Mouse (Mus musculus) kidney, embryonic 16.5 days (tissue): ENCODE measurements around the gene Gm4756. TPM values are rescaled to one million over a fixed set of nuclear protein-coding genes. Genes with fewer than 3 reads are reported as not detected.
"Not testable (repeated sequence)": the region's sequence is repeated elsewhere in the genome, so short reads cannot be mapped to it uniquely, and the experiment has no call there.

Source experiments
- ATAC-seq: fragments of 200-750 bp; cut with Nextera tagmentation; 2 replicates; pipeline ENCODE4 v1.8.0; 2017; ENCODE audit warnings: moderate TSS enrichment; ENCODE audit not compliant: low FRiP score, low TSS enrichment
- H3K27ac ChIP-seq: fragments of 300-500 bp; sonication (generic); 2 replicates; pipeline ENCODE4 v1.5.1; 2014; ENCODE audit warnings: low read length
- H3K27me3 ChIP-seq: fragments of 300-500 bp; sonication (generic); 2 replicates; pipeline ENCODE4 v1.6.1; 2014; ENCODE audit warnings: low read length, control low read depth, mixed read lengths; ENCODE audit not compliant: insufficient read depth
- H3K36me3 ChIP-seq: fragments of 300-500 bp; sonication (generic); 2 replicates; pipeline ENCODE4 v1.6.1; 2014; ENCODE audit warnings: low read length, control low read depth, mixed read lengths; ENCODE audit not compliant: insufficient read depth
- H3K4me1 ChIP-seq: fragments of 300-500 bp; sonication (generic); 2 replicates; pipeline ENCODE4 v1.6.1; 2014; ENCODE audit warnings: low read length, control low read depth, mixed read lengths; ENCODE audit not compliant: insufficient read depth
- H3K4me2 ChIP-seq: fragments of 300-500 bp; sonication (generic); replicated peaks from 2 replicates; pipeline ENCODE4 v1.6.1; 2014; ENCODE audit warnings: low read depth, low read length
- H3K4me3 ChIP-seq: fragments of 300-500 bp; sonication (generic); 2 replicates; pipeline ENCODE4 v1.5.1; 2014; ENCODE audit warnings: mild to moderate bottlenecking, low read length
- H3K9ac ChIP-seq: fragments of 300-500 bp; sonication (generic); replicated peaks from 2 replicates; pipeline ENCODE4 v1.6.1; 2014; ENCODE audit warnings: low read length
- H3K9me3 ChIP-seq: fragments of 300-500 bp; sonication (generic); 2 replicates; pipeline ENCODE4 v1.6.1; 2016; ENCODE audit warnings: low read length, control low read depth
- whole genome bisulfite sequencing: fragments of 180-500 bp; shearing (Covaris S2); extraction: QIAGEN DNeasy Blood & Tissue Kit; methylation state at CpG from one replicate; pipeline ENCODE4 v1.1.7; 2014; 5-methylcytosine and 5-hydroxymethylcytosine counted together
- polyA plus RNA-seq: library from polyadenylated mRNA; unstranded; fragments of >200 nt; fragmentation: Nextera tagmentation; extraction: Ambion mirVana; gene quantifications from 2 replicates; pipeline ENCODE4 v1.2.1, GENCODE M21; 2015

Gm4756 gene
- not detected in 2 replicates for polyA plus RNA-seq

GRCm38 (mm10) chr12:72649611-72650330 lies at the start of gene Gm4756:
Gm4756 (minus strand) TSS chr12:72649661.
- 80% methylated on average over 11 of the region's 11 CpGs for WGBS
- Histone ChIP-seq H3K4me1 (no peaks in the 10 kb centered on the region), H3K27me3 (no peaks in the 10 kb centered on the region), H3K9me3 (no peaks in the 10 kb centered on the region), H3K27ac (no peak within 1 kb of the TSS), H3K36me3 (no peaks in the 10 kb centered on the region), H3K4me3 (no peak within 1 kb of the TSS), H3K9ac (no peak within 1 kb of the TSS), H3K4me2 (no peak within 1 kb of the TSS)
- no peak for ATAC-seq

GRCm38 (mm10) chr12:72694901-72695463 lies 45.5 kb upstream of the Gm4756 start:
- H3K4me3 ChIP-seq = no peak overlapping the region

GRCm38 (mm10) chr12:72694438-72694837 lies 45.0 kb upstream of the Gm4756 start:
- H3K9ac ChIP-seq = no peak overlapping the region
- no peak overlapping the region for H3K4me2 ChIP-seq
- ATAC-seq = no peak
- H3K27me3 ChIP-seq = no peaks in the 10 kb centered on the region
- H3K4me3 ChIP-seq = no peak overlapping the region
- H3K4me1 ChIP-seq = no peaks in the 10 kb centered on the region
- H3K9me3 ChIP-seq = no peaks in the 10 kb centered on the region
- no peaks in the 10 kb centered on the region for H3K36me3 ChIP-seq
- no peak overlapping the region for H3K27ac ChIP-seq
- 57% methylated on average over 12 of the region's 12 CpGs for WGBS

More at GRCm38 (mm10) chr12:72694901-72695463, 45.5 kb upstream of the Gm4756 start:
- WGBS = 43% methylated on average over 9 of the region's 9 CpGs
- Histone ChIP-seq H3K4me2 (no peak overlapping the region), H3K9ac (no peak overlapping the region), H3K9me3 (no peaks in the 10 kb centered on the region), H3K4me1 (0 out of 2 replicates have a peak, but pooled peaks cover under 1% of the 10 kb centered on the region), H3K27ac (no peak overlapping the region), H3K36me3 (no peaks in the 10 kb centered on the region), H3K27me3 (no peaks in the 10 kb centered on the region)
- no peak for ATAC-seq

GRCm38 (mm10) chr12:72693895-72694294 lies 44.4 kb upstream of the Gm4756 start:
- WGBS = 54% methylated on average over 6 of the region's 6 CpGs
- Histone ChIP-seq H3K4me3 (no peak overlapping the region), H3K9me3 (no peaks in the 10 kb centered on the region), H3K27ac (no peak overlapping the region), H3K27me3 (no peaks in the 10 kb centered on the region), H3K4me1 (no peaks in the 10 kb centered on the region), H3K9ac (no peak overlapping the region), H3K4me2 (no peak overlapping the region; the same call in 1 of the 2 replicates), H3K36me3 (no peaks in the 10 kb centered on the region)
- ATAC-seq = no peak

- not testable (repeated sequence) for ATAC-seq, H3K36me3 ChIP-seq, H3K9ac ChIP-seq, H3K4me2 ChIP-seq, H3K4me1 ChIP-seq, H3K9me3 ChIP-seq, H3K27me3 ChIP-seq, H3K4me3 ChIP-seq, H3K27ac ChIP-seq
- 64% methylated on average over 2 of the region's 2 CpGs for WGBS
Measured at GRCm38 (mm10) chr12:72688281-72688680, 38.8 kb upstream of the Gm4756 start.

GRCm38 (mm10) chr12:72687741-72688140 lies 38.3 kb upstream of the Gm4756 start:
- not testable (repeated sequence) for H3K27ac ChIP-seq, ATAC-seq, H3K36me3 ChIP-seq, H3K9ac ChIP-seq, H3K27me3 ChIP-seq, H3K4me2 ChIP-seq, H3K9me3 ChIP-seq, H3K4me1 ChIP-seq, H3K4me3 ChIP-seq
- WGBS = 39% methylated on average over 6 of the region's 6 CpGs

GRCm38 (mm10) chr12:72686566-72686965 lies 37.1 kb upstream of the Gm4756 start:
- H3K4me1 ChIP-seq, H3K27ac ChIP-seq, H3K9ac ChIP-seq, H3K9me3 ChIP-seq, ATAC-seq, H3K36me3 ChIP-seq, H3K27me3 ChIP-seq, H3K4me3 ChIP-seq, H3K4me2 ChIP-seq: not testable (repeated sequence)
- 78% methylated on average over 4 of the region's 4 CpGs for WGBS

- no peaks in the 10 kb centered on the region for H3K9me3 ChIP-seq
- ATAC-seq = no peak
- H3K27me3 ChIP-seq = no peaks in the 10 kb centered on the region
- H3K4me1 ChIP-seq = no peaks in the 10 kb centered on the region
- no peak overlapping the region for H3K4me2 ChIP-seq
- no peaks in the 10 kb centered on the region for H3K36me3 ChIP-seq
- no peak overlapping the region for H3K27ac ChIP-seq
- 92% methylated on average over 3 of the region's 3 CpGs for WGBS
- no peak overlapping the region for H3K4me3 ChIP-seq
- no peak overlapping the region for H3K9ac ChIP-seq
Measured at GRCm38 (mm10) chr12:72683612-72684011, 34.2 kb upstream of the Gm4756 start.

- Histone ChIP-seq H3K27ac (no peak overlapping the region), H3K4me3 (no peak overlapping the region), H3K4me1 (no peaks in the 10 kb centered on the region), H3K9me3 (no peaks in the 10 kb centered on the region), H3K27me3 (no peaks in the 10 kb centered on the region), H3K36me3 (no peaks in the 10 kb centered on the region), H3K4me2 (no peak overlapping the region), H3K9ac (no peak overlapping the region)
- no peak for ATAC-seq
- WGBS = 56% methylated on average over 8 of the region's 8 CpGs
Measured at GRCm38 (mm10) chr12:72682511-72683282, 33.2 kb upstream of the Gm4756 start.

- no peak for ATAC-seq
- no peak overlapping the region for H3K4me2 ChIP-seq
Measured at GRCm38 (mm10) chr12:72681919-72682318, 32.5 kb upstream of the Gm4756 start.

More at GRCm38 (mm10) chr12:72681919-72682318, 32.5 kb upstream of the Gm4756 start:
- Histone ChIP-seq H3K4me1 (no peaks in the 10 kb centered on the region), H3K9me3 (no peaks in the 10 kb centered on the region), H3K27ac (no peak overlapping the region), H3K27me3 (no peaks in the 10 kb centered on the region), H3K36me3 (no peaks in the 10 kb centered on the region), H3K9ac (no peak overlapping the region), H3K4me3 (no peak overlapping the region)
- 96% methylated on average over 1 of the region's 1 CpGs for WGBS
